Mouse (Mus musculus) neural tube, embryonic 12.5 days (tissue): ENCODE results near the gene Dync1li2. TPM values are rescaled to one million over a fixed set of nuclear protein-coding genes. Genes with fewer than 3 reads are reported as not detected.

Experiments used
- ATAC-seq: fragments of 200-750 bp; cut with Nextera tagmentation; 2 replicates; pipeline ENCODE4 v1.8.0; 2017; ENCODE audit warnings: low read depth, mild to moderate bottlenecking, moderate TSS enrichment, moderate library complexity; ENCODE audit not compliant: low FRiP score
- H3K27ac ChIP-seq: fragments of 300-500 bp; sonication (generic); 2 replicates; pipeline ENCODE4 v1.5.1; 2016
- H3K27me3 ChIP-seq: fragments of 300-500 bp; sonication (generic); replicated peaks from 2 replicates; pipeline ENCODE4 v1.6.1; 2016; ENCODE audit warnings: mild to moderate bottlenecking
- H3K36me3 ChIP-seq: fragments of 300-500 bp; sonication (generic); 2 replicates; pipeline ENCODE4 v1.6.1; 2016; ENCODE audit warnings: mild to moderate bottlenecking
- H3K4me1 ChIP-seq: fragments of 300-500 bp; sonication (generic); 2 replicates; pipeline ENCODE4 v1.6.1; 2016
- H3K4me2 ChIP-seq: fragments of 300-500 bp; sonication (generic); replicated peaks from 2 replicates; pipeline ENCODE4 v1.6.1; 2016; ENCODE audit warnings: mild to moderate bottlenecking
- H3K4me3 ChIP-seq: fragments of 300-500 bp; sonication (generic); 2 replicates; pipeline ENCODE4 v1.5.1; 2016
- H3K9ac ChIP-seq: fragments of 300-500 bp; sonication (generic); 2 replicates; pipeline ENCODE4 v1.6.1; 2016; ENCODE audit warnings: mild to moderate bottlenecking
- H3K9me3 ChIP-seq: fragments of 300-500 bp; sonication (generic); 2 replicates; pipeline ENCODE4 v1.6.1; 2016; ENCODE audit warnings: mild to moderate bottlenecking
- WGBS: fragments of 180-500 bp; shearing (Covaris S2); methylation state at CpG from one replicate; pipeline ENCODE4 v1.1.7; 2016; 5-methylcytosine and 5-hydroxymethylcytosine counted together
- polyA plus RNA-seq: library from polyadenylated mRNA; unstranded; fragments of >200 nt; fragmentation: Nextera tagmentation; extraction: Ambion mirVana; gene quantifications from 2 replicates; pipeline ENCODE4 v1.2.1, GENCODE M21; 2016

Gene Dync1li2
- polyA plus RNA-seq, 1 experiment from 2014 or later = 130 TPM

DNA sequence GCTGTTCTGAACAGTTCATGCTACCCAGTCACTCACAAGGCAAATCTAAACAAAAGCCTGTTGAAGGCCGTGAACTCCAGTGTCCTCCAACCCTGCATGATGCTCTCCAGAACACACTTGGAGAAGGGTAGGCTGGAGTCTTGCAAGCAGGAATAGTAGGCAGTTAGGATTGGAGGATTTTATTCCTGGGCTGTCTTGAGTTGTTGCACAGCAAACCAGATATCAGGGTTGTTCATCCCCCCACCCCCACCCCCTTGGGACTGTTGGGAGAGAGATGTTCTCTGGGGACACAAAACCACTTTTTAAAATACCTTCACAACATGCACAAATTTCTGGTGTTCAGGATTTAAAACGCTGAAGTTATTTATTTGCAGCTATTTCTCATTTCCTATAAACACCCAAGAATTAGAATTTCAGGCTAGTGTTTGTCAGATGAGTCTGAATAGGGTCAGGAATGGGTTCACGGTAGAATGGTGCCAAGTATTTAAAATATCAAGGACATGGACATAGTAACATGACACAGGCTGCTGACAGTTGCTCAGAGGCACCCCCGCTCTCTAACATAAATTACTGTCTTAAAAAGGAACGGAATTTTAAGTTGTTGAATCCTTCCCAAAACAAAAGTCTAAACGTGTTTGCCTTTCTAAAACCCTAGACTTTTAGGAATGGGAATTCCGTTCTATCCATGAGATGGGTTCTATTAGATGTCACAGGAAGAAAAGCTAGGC, 29.9 kb downstream of the Dync1li2 start:
- no peak overlapping the region for H3K4me2 ChIP-seq
- no peak overlapping the region for H3K4me3 ChIP-seq
- no peak for ATAC-seq
- 80% methylated on average over 7 of the region's 7 CpGs for WGBS
- H3K27ac ChIP-seq = no peak overlapping the region
- peaks cover 13% of the 10 kb centered on the region for H3K36me3 ChIP-seq
- no peaks in the 10 kb centered on the region for H3K27me3 ChIP-seq
- no peak overlapping the region for H3K9ac ChIP-seq
- no peaks in the 10 kb centered on the region for H3K9me3 ChIP-seq
- H3K4me1 ChIP-seq = no peaks in the 10 kb centered on the region

- H3K4me1 ChIP-seq = no peaks in the 10 kb centered on the region
- H3K9me3 ChIP-seq = no peaks in the 10 kb centered on the region
- H3K36me3 ChIP-seq = peaks cover 3% of the 10 kb centered on the region
- H3K27ac ChIP-seq = no peak overlapping the region
- WGBS = 85% methylated on average over 3 of the region's 3 CpGs
- no peak for ATAC-seq
- no peak overlapping the region for H3K9ac ChIP-seq
- H3K4me3 ChIP-seq = no peak overlapping the region
- no peak overlapping the region for H3K4me2 ChIP-seq
- H3K27me3 ChIP-seq = no peaks in the 10 kb centered on the region
Observed at GRCm38 (mm10) chr8:104411972-104412371, 30.9 kb downstream of the Dync1li2 start.

DNA sequence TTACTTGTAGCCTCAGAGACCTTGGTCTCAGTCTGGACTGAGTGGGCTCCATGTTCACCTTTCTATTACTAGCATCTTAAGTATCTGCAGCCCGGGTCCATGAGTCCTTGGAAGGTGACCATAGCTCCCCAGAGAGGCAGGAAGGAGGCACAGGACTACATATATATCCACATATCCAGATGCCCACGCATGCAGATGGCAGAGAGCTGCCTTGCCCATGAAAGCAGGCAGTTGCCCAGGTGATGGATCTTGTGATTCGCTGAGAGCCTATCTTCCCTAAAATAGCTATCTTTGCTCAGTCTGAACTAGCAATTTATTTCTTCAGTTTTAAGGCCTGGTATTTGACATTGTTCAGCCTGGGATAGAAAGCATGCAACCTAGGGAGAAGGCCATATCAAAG, 31.4 kb downstream of the Dync1li2 start:
- no peak for ATAC-seq
- Histone ChIP-seq H3K9me3 (no peaks in the 10 kb centered on the region), H3K4me1 (no peaks in the 10 kb centered on the region), H3K9ac (no peak overlapping the region), H3K27ac (no peak overlapping the region), H3K27me3 (no peaks in the 10 kb centered on the region), H3K4me2 (no peak overlapping the region), H3K36me3 (0 out of 2 replicates have a peak, but pooled peaks cover under 1% of the 10 kb centered on the region), H3K4me3 (no peak overlapping the region)
- 96% methylated on average over 3 of the region's 3 CpGs for WGBS

DNA sequence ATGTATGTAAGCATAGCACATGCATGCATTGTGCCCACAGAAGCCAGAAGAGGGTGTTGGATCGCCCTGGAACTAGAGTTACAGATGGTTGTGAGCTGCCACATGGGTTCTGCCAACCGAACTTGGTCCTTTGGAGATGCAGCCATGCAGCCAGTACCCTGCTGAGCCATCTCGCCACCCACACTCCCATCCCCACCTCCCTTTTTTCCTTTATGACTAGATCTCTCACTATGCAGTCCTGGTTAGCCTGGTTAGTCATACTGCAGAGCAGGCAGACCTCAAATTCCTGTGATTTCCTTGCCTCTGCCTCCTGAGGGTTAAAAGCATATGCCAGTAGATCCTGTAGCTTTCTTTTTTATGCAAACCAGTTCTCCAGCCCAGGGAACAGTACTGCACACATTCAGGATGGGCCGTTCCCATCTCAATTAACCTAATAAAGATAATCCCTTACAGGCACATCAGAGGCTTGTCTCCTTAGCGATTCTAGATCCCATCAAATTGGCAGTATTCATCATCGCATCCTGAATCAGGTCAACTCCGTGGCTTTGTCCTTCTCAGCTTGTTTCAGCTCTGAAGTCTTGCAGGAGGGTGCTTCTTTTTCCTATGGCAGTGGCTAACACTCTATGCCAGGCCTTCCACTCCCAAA, 32.1 kb downstream of the Dync1li2 start:
- no peaks in the 10 kb centered on the region for H3K27me3 ChIP-seq
- H3K27ac ChIP-seq = no peak overlapping the region
- H3K9ac ChIP-seq = no peak overlapping the region
- no peak overlapping the region for H3K4me2 ChIP-seq
- WGBS = 50% methylated on average over 7 of the region's 7 CpGs
- no peaks in the 10 kb centered on the region for H3K4me1 ChIP-seq
- no peak overlapping the region for H3K4me3 ChIP-seq
- no peaks in the 10 kb centered on the region for H3K36me3 ChIP-seq
- ATAC-seq = no peak
- no peaks in the 10 kb centered on the region for H3K9me3 ChIP-seq

DNA sequence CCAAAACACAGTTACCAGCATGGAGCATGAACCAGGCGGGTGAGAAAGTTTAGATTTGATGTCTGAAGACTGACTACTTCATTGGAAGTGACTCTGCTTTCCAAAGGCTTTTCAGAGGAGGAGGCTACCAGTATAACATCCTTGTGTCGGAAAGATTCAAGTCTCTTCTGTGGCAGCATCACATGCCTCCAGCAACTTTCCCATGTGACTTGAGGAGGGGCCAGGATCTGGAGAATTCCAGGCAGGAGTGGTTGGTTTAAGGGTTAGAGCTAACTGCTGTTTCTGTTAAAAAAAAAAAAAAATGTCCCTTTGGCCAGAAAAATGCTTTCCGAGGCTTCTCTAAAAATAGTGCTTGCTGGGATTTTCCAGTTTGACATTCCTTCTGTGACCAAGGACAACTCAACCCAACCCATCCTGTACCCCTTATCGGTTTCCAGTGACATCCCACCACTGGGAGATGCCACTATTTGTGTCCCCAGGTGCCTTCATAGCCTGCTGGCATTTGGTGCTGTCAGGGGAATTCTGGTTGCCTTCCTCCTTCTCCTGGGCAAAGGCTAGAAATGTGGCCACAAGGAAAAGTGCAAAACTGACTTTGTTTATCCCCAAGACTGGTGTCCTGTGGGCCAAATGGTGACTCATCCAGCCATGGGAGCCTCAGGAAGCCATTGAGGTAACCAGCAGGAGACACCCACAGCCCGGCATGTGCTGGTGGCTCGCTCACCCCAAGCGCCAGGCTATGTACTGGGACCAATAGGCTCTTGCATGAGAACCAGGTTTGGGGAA, 34.3 kb downstream of the Dync1li2 start:
- 89% methylated on average over 7 of the region's 7 CpGs for WGBS
- Histone ChIP-seq H3K9ac (no peak overlapping the region), H3K4me1 (no peaks in the 10 kb centered on the region), H3K27me3 (no peaks in the 10 kb centered on the region), H3K4me3 (no peak overlapping the region), H3K36me3 (no peaks in the 10 kb centered on the region), H3K4me2 (no peak overlapping the region), H3K27ac (no peak overlapping the region), H3K9me3 (no peaks in the 10 kb centered on the region)
- ATAC-seq = no peak

GRCm38 (mm10) chr8:104406340-104407128, 36.3 kb downstream of the Dync1li2 start:
- Histone ChIP-seq H3K4me2 (no peak overlapping the region), H3K27me3 (no peaks in the 10 kb centered on the region), H3K4me1 (no peaks in the 10 kb centered on the region), H3K27ac (no peak overlapping the region), H3K9me3 (no peaks in the 10 kb centered on the region), H3K9ac (no peak overlapping the region), H3K4me3 (no peak overlapping the region), H3K36me3 (no peaks in the 10 kb centered on the region)
- 86% methylated on average over 6 of the region's 6 CpGs for WGBS
- ATAC-seq = no peak

- Histone ChIP-seq H3K9me3 (no peaks in the 10 kb centered on the region), H3K4me1 (no peaks in the 10 kb centered on the region), H3K27ac (no peak overlapping the region), H3K4me2 (no peak overlapping the region), H3K9ac (no peak overlapping the region), H3K4me3 (no peak overlapping the region), H3K36me3 (no peaks in the 10 kb centered on the region), H3K27me3 (no peaks in the 10 kb centered on the region)
- WGBS = 74% methylated on average over 15 of the region's 15 CpGs
- no peak for ATAC-seq
Observed at GRCm38 (mm10) chr8:104405430-104406187, 37.2 kb downstream of the Dync1li2 start.

GRCm38 (mm10) chr8:104403596-104403995, 39.3 kb downstream of the Dync1li2 start:
- H3K4me1 ChIP-seq = no peaks in the 10 kb centered on the region
- no peaks in the 10 kb centered on the region for H3K36me3 ChIP-seq
- no peak overlapping the region for H3K4me2 ChIP-seq
- H3K27ac ChIP-seq = no peak overlapping the region
- no peak overlapping the region for H3K4me3 ChIP-seq
- H3K9me3 ChIP-seq = no peaks in the 10 kb centered on the region
- H3K9ac ChIP-seq = no peak overlapping the region
- 71% methylated on average over 3 of the region's 3 CpGs for WGBS
- no peak for ATAC-seq
- no peaks in the 10 kb centered on the region for H3K27me3 ChIP-seq

- no peaks in the 10 kb centered on the region for H3K9me3 ChIP-seq
- H3K36me3 ChIP-seq = no peaks in the 10 kb centered on the region
- H3K4me2 ChIP-seq = peak within 1 kb of the TSS; percentile 93
- peak within 1 kb of the TSS; percentile 82 for H3K4me3 ChIP-seq
- H3K9ac ChIP-seq = peak within 1 kb of the TSS; percentile 82
- peaks cover 12% of the 10 kb centered on the region for H3K4me1 ChIP-seq
- H3K27me3 ChIP-seq = no peaks in the 10 kb centered on the region
- 3% methylated on average over 34 of the region's 54 CpGs for WGBS
- H3K27ac ChIP-seq = no peak within 1 kb of the TSS
- ATAC-seq = peak; percentile 73
Observed at GRCm38 (mm10) chr8:104395703-104396357, 47.0 kb downstream of the Dync1li2 start, which contains the start of gene Cmtm4. Cmtm4 (minus strand) TSS chr8:104395807.

- peak overlapping the region; percentile 82 for H3K4me3 ChIP-seq
- ATAC-seq = peak; percentile 78
- H3K9me3 ChIP-seq = no peaks in the 10 kb centered on the region
- WGBS = under 1% methylated on average over 82 of the region's 82 CpGs
- peaks cover 12% of the 10 kb centered on the region for H3K4me1 ChIP-seq
- no peaks in the 10 kb centered on the region for H3K36me3 ChIP-seq
- H3K27ac ChIP-seq = no peak overlapping the region
- H3K27me3 ChIP-seq = no peaks in the 10 kb centered on the region
- peak overlapping the region; percentile 93 for H3K4me2 ChIP-seq
- H3K9ac ChIP-seq = peak overlapping the region; percentile 82
Observed at GRCm38 (mm10) chr8:104394801-104395702, 47.8 kb downstream of the Dync1li2 start.
